Mouse (Mus musculus): ENCODE measurements around the gene Abcb8. TPM values are rescaled to one million over a fixed set of nuclear protein-coding genes. Genes with fewer than 3 reads are reported as not detected.

Abcb8 gene
- total and polyA plus RNA-seq, 3 experiments = 76.9 to 124 TPM; not detected in 1

DNA sequence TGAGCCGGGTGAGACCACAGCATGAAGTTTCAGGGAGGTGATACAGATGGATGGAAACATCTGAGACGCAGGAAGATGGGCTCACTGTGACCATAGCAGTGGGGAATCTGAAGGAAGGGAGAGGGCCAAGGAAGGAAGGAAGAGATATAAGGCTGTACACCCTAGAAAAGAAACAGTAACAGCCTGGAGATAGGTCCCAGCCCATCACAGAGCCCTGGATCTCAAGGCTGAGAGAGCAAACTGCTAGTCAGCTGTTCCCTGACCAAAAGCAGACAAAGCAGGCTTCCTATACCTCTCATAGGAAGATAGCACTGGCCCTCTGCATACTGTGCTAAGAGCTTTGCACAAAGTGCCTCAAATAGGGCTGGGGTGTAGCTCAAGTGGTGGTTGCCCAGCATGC lies 14.8 kb upstream of the Abcb8 start (continued):
- TF ChIP-seq SMC3 (IDR thresholded peaks at IDR 0.05; ENCODE audit: low read depth, low read length) = no peak
- no peak for TF ChIP-seq MAZ (IDR thresholded peaks at IDR 0.05; ENCODE audit: low read depth, low read length)

DNA sequence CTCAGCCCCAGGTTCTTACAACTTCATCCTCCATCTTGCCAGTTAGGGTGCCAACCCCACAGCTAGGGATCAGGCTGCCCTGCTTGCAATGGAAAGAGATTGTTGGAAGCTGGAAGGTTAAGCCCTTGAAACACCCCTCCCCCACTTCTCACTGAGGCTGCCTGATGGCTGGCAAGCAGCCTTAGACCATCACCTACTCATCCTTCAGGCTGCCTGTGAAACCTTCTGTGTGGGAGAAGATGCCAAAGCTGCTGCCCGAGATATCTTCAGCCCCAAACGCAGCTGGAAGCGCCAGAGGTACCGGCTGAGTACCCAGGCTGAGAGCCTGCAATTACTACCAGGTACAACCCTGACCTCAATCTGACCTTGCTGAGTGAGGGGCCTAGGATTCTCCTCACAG lies 14.0 kb upstream of the Abcb8 start:
- H3K9me3 ChIP-seq (replicated peaks; ENCODE audit: insufficient read depth, low read length) = no peaks in the 10 kb centered on the region
- peaks cover 0 to 43% of the 10 kb centered on the region in 2 experiments; a peak in 2 of 4 replicates for H3K36me3 ChIP-seq (ENCODE audit: control insufficient read depth in 1 of 2, insufficient read depth in 2 of 2, low read length in 2 of 2)
- peak overlapping the region; percentile 77 for H3K27ac ChIP-seq (ENCODE audit: control insufficient read depth, low read depth, low read length)
- H3K4me3 ChIP-seq (ENCODE audit: control insufficient read depth in 1 of 2, insufficient read depth in 1 of 2, low read depth in 2 of 2, low read length in 2 of 2) = peak overlapping the region; percentile 2 to 7; a peak in 1 of 4 replicates
- H3K27me3 ChIP-seq (ENCODE audit: control insufficient read depth in 1 of 2, insufficient read depth in 2 of 2, low read length in 2 of 2) = no peaks in the 10 kb centered on the region
- H3K79me2 ChIP-seq (ENCODE audit: control insufficient read depth, insufficient read depth, low read length, poor library complexity) = no peaks in the 10 kb centered on the region; the same call in 1 of the 2 replicates
- peaks cover 22 to 66% of the 10 kb centered on the region in 2 experiments for H3K4me1 ChIP-seq (ENCODE audit: control insufficient read depth in 1 of 2, insufficient read depth in 2 of 2, low read length in 2 of 2)
- TF ChIP-seq ETS1 (IDR thresholded peaks at IDR 0.05; ENCODE audit: low read depth, low read length) = no peak
- no peak for TF ChIP-seq SIN3A (IDR thresholded peaks at IDR 0.05; ENCODE audit: low read length)
- 0 out of 2 replicates have a peak, but pooled peaks have one; percentile 18 for TF ChIP-seq RCOR1 (IDR thresholded peaks at IDR 0.05; ENCODE audit: low read depth, low read length)
- no peak for TF ChIP-seq MYC (IDR thresholded peaks at IDR 0.05; ENCODE audit: low read depth, low read length)
- no peak for TF ChIP-seq BHLHE40 (IDR thresholded peaks at IDR 0.05; ENCODE audit: borderline replicate concordance, low read depth, low read length)
- no peak for TF ChIP-seq MAZ (IDR thresholded peaks at IDR 0.05; ENCODE audit: low read depth, low read length)
- no peak for TF ChIP-seq TCF12 (IDR thresholded peaks at IDR 0.05; ENCODE audit: low read depth, low read length)
- TF ChIP-seq GATA1 (IDR thresholded peaks at IDR 0.05; ENCODE audit: low read depth, low read length) = no peak
- TF ChIP-seq MEF2A (IDR thresholded peaks at IDR 0.05; ENCODE audit: extremely low read depth, insufficient replicate concordance, low read depth, low read length, poor library complexity, severe bottlenecking) = no peak
- TF ChIP-seq ELF1 (IDR thresholded peaks at IDR 0.05; ENCODE audit: low read depth, low read length) = no peak
- peak; percentile 21 to 50; a peak in 3 of 4 replicates for TF ChIP-seq EP300 (IDR thresholded peaks at IDR 0.05; ENCODE audit: low read depth in 1 of 2, low read length in 2 of 2)
- no peak; a peak in 1 of 4 replicates for TF ChIP-seq POLR2A (IDR thresholded peaks at IDR 0.05; ENCODE audit: control insufficient read depth in 1 of 2, insufficient read depth in 1 of 2, low read depth in 1 of 2, low read length in 2 of 2, poor library complexity in 1 of 2)
- no peak for TF ChIP-seq USF2 (IDR thresholded peaks at IDR 0.05; ENCODE audit: borderline replicate concordance in 1 of 2, insufficient read depth in 1 of 2, low read depth in 1 of 2, low read length in 2 of 2)
- no peak for TF ChIP-seq RAD21 (IDR thresholded peaks at IDR 0.05; ENCODE audit: low read depth, low read length)
- TF ChIP-seq SMC3 (IDR thresholded peaks at IDR 0.05; ENCODE audit: low read depth, low read length) = no peak
- TF ChIP-seq TBP (IDR thresholded peaks at IDR 0.05; ENCODE audit: low read depth, low read length) = 0 out of 2 replicates have a peak, but pooled peaks have one; percentile 25
- TF ChIP-seq TAL1 (IDR thresholded peaks at IDR 0.05; ENCODE audit: low read length) = 0 out of 2 replicates have a peak, but pooled peaks have one; percentile 15
- TF ChIP-seq ZC3H11A (IDR thresholded peaks at IDR 0.05; ENCODE audit: low read depth, low read length) = no peak
- TF ChIP-seq MAX (IDR thresholded peaks at IDR 0.05; ENCODE audit: low read length) = no peak
- peak overlapping the region; percentile 26 for H3K9ac ChIP-seq (ENCODE audit: control insufficient read depth, low read depth, low read length, poor library complexity, severe bottlenecking)
- peak; percentile 62 for DNase-seq (ENCODE audit: low read depth, low spot score)
